Comparison of ENCODE assay signal across 8 mouse cellular contexts in genomic region chr1:86525499-86526115, GRCm38 (mm10). TPM values are rescaled to one million over a fixed set of nuclear protein-coding genes. Genes with fewer than 3 reads are reported as not detected.
DNase-seq lines count a peak whose midpoint lies in the region; ATAC-seq and TF ChIP-seq lines count a peak whose summit lies in the region.

No protein-coding gene starts in this region.

- TF ChIP-seq POLR2A in embryonic fibroblast, embryonic 13.5 days (IDR thresholded peaks at IDR 0.05; ENCODE audit: low read depth, low read length), result no peak
- TF ChIP-seq POLR2A in olfactory bulb, adult 2 months (IDR thresholded peaks at IDR 0.05; ENCODE audit: insufficient read depth, low read depth, low read length), result 0 out of 2 replicates have a peak, but pooled peaks have one; percentile 7

- no peaks in the 10 kb centered on the region for H3K9me3 ChIP-seq in lung, postnatal 0 days (ENCODE audit: low read length)

- peak overlapping the region; percentile 98 for H3K27ac ChIP-seq in embryonic fibroblast, embryonic 13.5 days (ENCODE audit: insufficient read depth, low read length)
- peak overlapping the region; percentile 100 for H3K27ac ChIP-seq in lung, postnatal 0 days (ENCODE audit: low read length)
- peak overlapping the region; percentile 100 for H3K27ac ChIP-seq in olfactory bulb, adult 2 months (ENCODE audit: insufficient read depth, low read depth, low read length)

- peak overlapping the region; percentile 86 for H3K9ac ChIP-seq in lung, postnatal 0 days (replicated peaks; ENCODE audit: low read depth)

- 0 out of 2 replicates have a peak, but pooled peaks have one; percentile 35 for TF ChIP-seq EP300 in lung, postnatal 0 days (IDR thresholded peaks at IDR 0.05)

- DNase-seq in A20 (ENCODE audit: low read depth, low spot score), result peak; percentile 89
- peak; percentile 78 for DNase-seq in CD8-positive naive resting alpha-beta T cell, adult 2 months (ENCODE audit: low read depth in 2 of 2, low spot score in 2 of 2)
- DNase-seq in heart, postnatal 14 days, result peak; percentile 75 to 76
- DNase-seq in kidney, postnatal 36 days, result peak; percentile 58 to 77
- DNase-seq in lung, postnatal 0 days (ENCODE audit: low spot score), result peak; percentile 72

- H3K27me3 ChIP-seq in lung, postnatal 0 days (replicated peaks; ENCODE audit: insufficient read depth, low read length), result no peaks in the 10 kb centered on the region

- peak; percentile 16 for ATAC-seq in lung, postnatal 0 days
- no peak for ATAC-seq in activated CD4-positive, CD25-positive, alpha-beta regulatory T cell, adult 4 months

- H3K4me2 ChIP-seq in lung, postnatal 0 days (replicated peaks; ENCODE audit: low read depth, low read length), result peak overlapping the region; percentile 83

- TF ChIP-seq CTCF in embryonic fibroblast, embryonic 13.5 days (IDR thresholded peaks at IDR 0.05; ENCODE audit: borderline replicate concordance, insufficient read depth, low read length), result no peak
- no peak; the same call in none of the 2 replicates for TF ChIP-seq CTCF in lung, postnatal 0 days (IDR thresholded peaks at IDR 0.05)
- peak; percentile 88 for TF ChIP-seq CTCF in olfactory bulb, adult 2 months (IDR thresholded peaks at IDR 0.05; ENCODE audit: insufficient read depth, low read depth, low read length)

- intact Hi-C loops in heart, postnatal 14 days (cut with DNase I), result loop anchor here (1.0 to 5.0 kb wide), 2 partner anchors 38 to 53 kb away; no protein-coding TSS in a partner anchor

- WGBS in lung, postnatal 0 days, result under 1% methylated on average over 43 of the region's 44 CpGs
- WGBS in olfactory bulb, adult 2 months, result under 1% methylated on average over 44 of the region's 44 CpGs

- no peaks in the 10 kb centered on the region for H3K36me3 ChIP-seq in lung, postnatal 0 days (ENCODE audit: insufficient read depth, low read length)

- H3K4me3 ChIP-seq in embryonic fibroblast, embryonic 13.5 days (ENCODE audit: insufficient read depth, low read length), result peak overlapping the region; percentile 23
- peak overlapping the region; percentile 97 for H3K4me3 ChIP-seq in lung, postnatal 0 days (ENCODE audit: low read depth, low read length)
- peak overlapping the region; percentile 64 for H3K4me3 ChIP-seq in olfactory bulb, adult 2 months (ENCODE audit: insufficient read depth, low read depth, low read length)

- H3K4me1 ChIP-seq in embryonic fibroblast, embryonic 13.5 days (ENCODE audit: control insufficient read depth, insufficient read depth, low read length), result no peaks in the 10 kb centered on the region; the same call in 1 of the 2 replicates
- peaks cover 7% of the 10 kb centered on the region for H3K4me1 ChIP-seq in lung, postnatal 0 days (ENCODE audit: insufficient read depth, low read depth, low read length)
- H3K4me1 ChIP-seq in olfactory bulb, adult 2 months (ENCODE audit: control insufficient read depth, insufficient read depth, low read length), result peaks cover 24% of the 10 kb centered on the region

RNA-seq across cellular contexts. Expression of gene Ptma, which starts 0.9 kb away (rescaled TPM):
- 1,524 and 1,625 TPM in 2 replicates for polyA plus RNA-seq in embryonic fibroblast, embryonic 13.5 days (2011; ENCODE audit: insufficient read length, low read depth, missing spikeins)
- total RNA-seq in heart, postnatal 14 days (2021), result 100 to 1,000 TPM; 290 to 401 TPM
- 1,264 and 1,361 TPM in 2 replicates for polyA plus RNA-seq in lung, postnatal 0 days (2015; fragmentation: Nextera tagmentation; extraction: Ambion mirVana)
- 1,950 and 2,456 TPM in 2 replicates for polyA plus RNA-seq in olfactory bulb, adult 2 months (2012; ENCODE audit: insufficient read depth, insufficient read length, low replicate concordance, missing spikeins)
- 1,000 to 10,000 TPM; 2,967 to 3,416 TPM for polyA plus RNA-seq in activated CD4-positive, CD25-positive, alpha-beta regulatory T cell, adult 4 months (2017; shearing (Covaris generic))

RNA-seq across cellular contexts. Expression of gene Pde6d, which starts 56.8 kb away (rescaled TPM):
- polyA plus RNA-seq in embryonic fibroblast, embryonic 13.5 days (2011; ENCODE audit: insufficient read length, low read depth, missing spikeins), result 37.0 and 39.9 TPM in 2 replicates
- total RNA-seq in heart, postnatal 14 days (2021), result 10 to 100 TPM; 40.3 to 44.5 TPM
- polyA plus RNA-seq in lung, postnatal 0 days (2015; fragmentation: Nextera tagmentation; extraction: Ambion mirVana), result 43.4 and 50.4 TPM in 2 replicates
- polyA plus RNA-seq in olfactory bulb, adult 2 months (2012; ENCODE audit: insufficient read depth, insufficient read length, low replicate concordance, missing spikeins), result not detected in 2 replicates
- polyA plus RNA-seq in activated CD4-positive, CD25-positive, alpha-beta regulatory T cell, adult 4 months (2017; shearing (Covaris generic)), result 10 to 100 TPM; 17.1 to 22.3 TPM

RNA-seq across cellular contexts. Expression of gene Cops7b, which starts 57.1 kb away (rescaled TPM):
- polyA plus RNA-seq in embryonic fibroblast, embryonic 13.5 days (2011; ENCODE audit: insufficient read length, low read depth, missing spikeins), result 23.0 and 30.0 TPM in 2 replicates
- 10 to 100 TPM; 10.8 to 11.5 TPM for total RNA-seq in heart, postnatal 14 days (2021)
- 18.0 and 19.3 TPM in 2 replicates for polyA plus RNA-seq in lung, postnatal 0 days (2015; fragmentation: Nextera tagmentation; extraction: Ambion mirVana)
- polyA plus RNA-seq in olfactory bulb, adult 2 months (2012; ENCODE audit: insufficient read depth, insufficient read length, low replicate concordance, missing spikeins), result not detected in 2 replicates
- 10 to 100 TPM; 13.9 to 18.2 TPM for polyA plus RNA-seq in activated CD4-positive, CD25-positive, alpha-beta regulatory T cell, adult 4 months (2017; shearing (Covaris generic))

Comparison
In these comparisons a context has a peak if more than half of its experiments do, and no peak if none do; other contexts are left out.
1. H3K4me3 ChIP-seq: peak in every context shown above with its lines; median percentile 97 in lung, postnatal 0 days; 64 in olfactory bulb, adult 2 months; 23 in embryonic fibroblast, embryonic 13.5 days.
2. RNA of gene Pde6d, which starts 56.8 kb away (polyA plus RNA-seq): 43.4 to 50.4 TPM in lung, postnatal 0 days, 37.0 to 39.9 TPM in embryonic fibroblast, embryonic 13.5 days and 17.1 to 22.3 TPM in activated CD4-positive, CD25-positive, alpha-beta regulatory T cell, adult 4 months; not detected in olfactory bulb, adult 2 months; every median in the first group is over 10 times any median in the second.
3. RNA of gene Cops7b, which starts 57.1 kb away (polyA plus RNA-seq): 23.0 to 30.0 TPM in embryonic fibroblast, embryonic 13.5 days, 18.0 to 19.3 TPM in lung, postnatal 0 days and 13.9 to 18.2 TPM in activated CD4-positive, CD25-positive, alpha-beta regulatory T cell, adult 4 months; not detected in olfactory bulb, adult 2 months; every median in the first group is over 10 times any median in the second.
4. Peak in every context shown above with its lines, with median percentiles within 50 percentile points of each other: DNase-seq and H3K27ac ChIP-seq.